Mouse (Mus musculus): ENCODE results near the gene Il16. TPM values are rescaled to one million over a fixed set of nuclear protein-coding genes. Genes with fewer than 3 reads are reported as not detected.

Gene Il16
- total and polyA plus RNA-seq, 2 experiments from 2014 or later: 1.2 to 3.1 TPM

GRCm38 (mm10) chr7:83726936-83727632 is 18.4 kb downstream of the Il16 start:
- ATAC-seq (no peak), DNase-seq (no peak)
- Histone ChIP-seq H3K36me3 (ENCODE audit: insufficient read depth) (no peaks in the 10 kb centered on the region), H3K4me3 (ENCODE audit: low read depth, low read length) (no peak overlapping the region), H3K27ac (ENCODE audit: low read depth, low read length) (no peak overlapping the region), H3K9me3 (ENCODE audit: low read length) (no peaks in the 10 kb centered on the region), H3K4me2 (ENCODE audit: low read depth) (no peak overlapping the region), H3K4me1 (ENCODE audit: insufficient read depth) (no peaks in the 10 kb centered on the region), H3K27me3 (ENCODE audit: insufficient read depth, low read length) (no peaks in the 10 kb centered on the region), H3K9ac (no peak overlapping the region)
- 79% methylated on average over 5 of the region's 5 CpGs for WGBS
- TF ChIP-seq CTCF (IDR thresholded peaks at IDR 0.05; ENCODE audit: low read depth): no peak

- no peaks in the 10 kb centered on the region for H3K4me1 ChIP-seq (ENCODE audit: insufficient read depth)
- no peaks in the 10 kb centered on the region for H3K9me3 ChIP-seq (ENCODE audit: low read length)
- ATAC-seq (no peak), DNase-seq (no peak)
- H3K4me2 ChIP-seq (ENCODE audit: low read depth): no peak overlapping the region
- H3K4me3 ChIP-seq (ENCODE audit: low read depth, low read length): no peak overlapping the region
- H3K27me3 ChIP-seq (ENCODE audit: insufficient read depth, low read length): no peaks in the 10 kb centered on the region
- no peak for TF ChIP-seq CTCF (IDR thresholded peaks at IDR 0.05; ENCODE audit: low read depth)
- no peak overlapping the region for H3K9ac ChIP-seq
- H3K27ac ChIP-seq (ENCODE audit: low read depth, low read length): no peak overlapping the region
- H3K36me3 ChIP-seq (ENCODE audit: insufficient read depth): no peaks in the 10 kb centered on the region
These were observed 19.7 kb downstream of the Il16 start for GRCm38 (mm10) chr7:83725801-83726200.

DNA sequence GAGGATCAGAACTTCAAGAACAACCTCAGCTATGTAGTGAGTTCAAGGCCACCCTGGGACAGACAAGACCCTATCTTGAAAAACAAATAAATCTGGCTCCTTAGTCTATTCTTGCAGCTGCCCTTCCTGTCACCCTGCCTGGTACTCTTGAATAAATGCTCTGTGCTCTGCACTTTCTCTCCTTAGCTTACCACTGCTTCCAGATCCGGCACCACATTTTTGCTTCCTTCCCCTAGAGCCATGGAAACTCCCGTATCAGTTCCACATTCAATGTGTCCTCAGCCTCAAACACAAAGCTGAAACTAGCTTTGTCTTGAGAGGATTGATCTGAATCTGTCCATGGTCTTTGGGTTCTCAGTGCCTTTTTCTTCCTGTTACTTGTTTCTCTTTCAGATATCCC is 21.0 kb downstream of the Il16 start:
- no peaks in the 10 kb centered on the region for H3K9me3 ChIP-seq (ENCODE audit: low read length)
- no peak overlapping the region for H3K9ac ChIP-seq
- DNase-seq (no peak), ATAC-seq (no peak)
- no peaks in the 10 kb centered on the region for H3K36me3 ChIP-seq (ENCODE audit: insufficient read depth)
- H3K4me1 ChIP-seq (ENCODE audit: insufficient read depth): no peaks in the 10 kb centered on the region
- no peak overlapping the region for H3K4me3 ChIP-seq (ENCODE audit: low read depth, low read length)
- 65% methylated on average over 2 of the region's 2 CpGs for WGBS
- H3K4me2 ChIP-seq (ENCODE audit: low read depth): no peak overlapping the region
- no peaks in the 10 kb centered on the region for H3K27me3 ChIP-seq (ENCODE audit: insufficient read depth, low read length)
- no peak overlapping the region for H3K27ac ChIP-seq (ENCODE audit: low read depth, low read length)
- no peak for TF ChIP-seq CTCF (IDR thresholded peaks at IDR 0.05; ENCODE audit: low read depth)

DNA sequence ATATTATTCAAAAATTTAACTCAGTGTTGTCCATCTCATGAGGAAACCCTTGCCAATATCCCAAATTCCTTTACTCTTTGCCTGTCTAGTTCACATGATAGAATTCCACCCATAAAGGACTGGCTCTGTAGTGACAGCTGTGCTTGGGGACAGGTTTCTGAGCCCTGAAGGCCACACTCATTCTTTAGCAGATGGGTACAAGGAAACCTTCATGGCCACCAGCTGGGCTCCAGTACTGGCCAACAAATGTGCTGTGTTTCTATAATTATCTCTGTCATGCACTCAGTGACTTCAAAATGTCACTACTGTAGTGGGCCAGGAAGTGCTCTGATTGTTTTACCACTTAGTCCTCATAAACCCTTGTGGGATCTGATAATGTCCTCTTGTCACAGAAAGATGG is 21.6 kb downstream of the Il16 start:
- Histone ChIP-seq H3K36me3 (ENCODE audit: insufficient read depth) (no peaks in the 10 kb centered on the region), H3K4me3 (ENCODE audit: low read depth, low read length) (no peak overlapping the region), H3K9me3 (ENCODE audit: low read length) (no peaks in the 10 kb centered on the region), H3K27me3 (ENCODE audit: insufficient read depth, low read length) (no peaks in the 10 kb centered on the region), H3K9ac (no peak overlapping the region), H3K27ac (ENCODE audit: low read depth, low read length) (no peak overlapping the region), H3K4me2 (ENCODE audit: low read depth) (no peak overlapping the region), H3K4me1 (ENCODE audit: insufficient read depth) (no peaks in the 10 kb centered on the region)
- ATAC-seq: no peak
- DNase-seq: no peak
- no peak for TF ChIP-seq CTCF (IDR thresholded peaks at IDR 0.05; ENCODE audit: low read depth)

DNA sequence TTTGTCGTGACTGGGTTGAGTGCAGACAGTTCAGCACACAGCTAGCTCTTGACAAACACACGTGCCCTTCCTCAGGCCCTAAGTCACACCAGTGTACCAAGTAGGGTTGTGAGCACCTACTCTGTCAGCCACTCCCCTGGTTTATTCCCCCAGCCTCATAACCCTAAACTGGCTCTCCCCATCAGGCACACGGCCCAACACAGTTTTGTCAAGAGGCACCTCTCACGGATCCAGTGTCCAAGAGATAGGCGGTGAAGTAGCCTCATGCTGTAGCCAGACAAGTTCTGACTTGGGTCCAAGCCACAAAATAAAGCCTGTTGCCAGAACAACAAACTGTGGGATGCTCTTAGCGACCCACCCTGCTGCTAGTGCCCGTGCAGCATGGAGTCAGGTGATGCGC is 22.3 kb downstream of the Il16 start:
- no peak for TF ChIP-seq CTCF (IDR thresholded peaks at IDR 0.05; ENCODE audit: low read depth)
- Histone ChIP-seq H3K27ac (ENCODE audit: low read depth, low read length) (no peak overlapping the region), H3K4me2 (ENCODE audit: low read depth) (no peak overlapping the region), H3K9ac (no peak overlapping the region), H3K27me3 (ENCODE audit: insufficient read depth, low read length) (no peaks in the 10 kb centered on the region), H3K36me3 (ENCODE audit: insufficient read depth) (no peaks in the 10 kb centered on the region), H3K4me3 (ENCODE audit: low read depth, low read length) (no peak overlapping the region), H3K4me1 (ENCODE audit: insufficient read depth) (no peaks in the 10 kb centered on the region), H3K9me3 (ENCODE audit: low read length) (no peaks in the 10 kb centered on the region)
- DNase-seq (no peak), ATAC-seq (no peak)
- 86% methylated on average over 8 of the region's 8 CpGs for WGBS

- Histone ChIP-seq H3K36me3 (ENCODE audit: insufficient read depth) (no peaks in the 10 kb centered on the region), H3K9me3 (ENCODE audit: low read length) (no peaks in the 10 kb centered on the region), H3K9ac (no peak overlapping the region), H3K27me3 (ENCODE audit: insufficient read depth, low read length) (no peaks in the 10 kb centered on the region), H3K27ac (ENCODE audit: low read depth, low read length) (no peak overlapping the region), H3K4me3 (ENCODE audit: low read depth, low read length) (no peak overlapping the region), H3K4me2 (ENCODE audit: low read depth) (no peak overlapping the region), H3K4me1 (ENCODE audit: insufficient read depth) (no peaks in the 10 kb centered on the region)
- DNase-seq: no peak
- ATAC-seq: no peak
- WGBS: 94% methylated on average over 14 of the region's 14 CpGs
- no peak for TF ChIP-seq CTCF (IDR thresholded peaks at IDR 0.05; ENCODE audit: low read depth)
These were observed 23.0 kb downstream of the Il16 start for GRCm38 (mm10) chr7:83722485-83722884.

DNA sequence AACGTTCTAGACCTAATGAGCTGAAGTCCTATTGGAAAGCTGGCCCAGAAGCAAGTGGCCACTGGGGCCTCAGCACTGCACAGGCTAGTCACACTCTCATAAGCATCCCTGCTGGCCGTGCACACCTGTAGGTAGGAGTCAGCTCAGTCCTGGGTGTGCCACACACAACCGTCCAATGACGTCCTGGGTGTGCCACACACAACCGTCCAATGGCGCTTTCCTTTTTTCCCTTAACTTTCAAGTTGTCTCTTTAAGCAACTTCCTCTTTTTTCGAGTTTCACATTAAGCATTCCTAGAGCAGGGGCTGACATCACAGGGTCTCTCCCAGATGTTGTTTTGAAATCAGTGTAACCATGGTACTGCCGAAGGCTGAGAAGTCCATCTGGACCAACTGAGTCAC is 25.3 kb downstream of the Il16 start:
- H3K4me3 ChIP-seq (ENCODE audit: low read depth, low read length): no peak overlapping the region
- H3K9me3 ChIP-seq (ENCODE audit: low read length): 0 out of 2 replicates have a peak, but pooled peaks cover 4% of the 10 kb centered on the region
- WGBS: 83% methylated on average over 8 of the region's 8 CpGs
- DNase-seq (no peak), ATAC-seq (no peak)
- no peaks in the 10 kb centered on the region for H3K27me3 ChIP-seq (ENCODE audit: insufficient read depth, low read length)
- no peak overlapping the region for H3K27ac ChIP-seq (ENCODE audit: low read depth, low read length)
- H3K36me3 ChIP-seq (ENCODE audit: insufficient read depth): no peaks in the 10 kb centered on the region
- TF ChIP-seq CTCF (IDR thresholded peaks at IDR 0.05; ENCODE audit: low read depth): no peak
- no peak overlapping the region for H3K9ac ChIP-seq
- no peak overlapping the region for H3K4me2 ChIP-seq (ENCODE audit: low read depth)
- H3K4me1 ChIP-seq (ENCODE audit: insufficient read depth): no peaks in the 10 kb centered on the region

Data from forebrain, postnatal 0 days (tissue).